Mouse (Mus musculus) heart, postnatal 0 days (tissue): ENCODE measurements around the gene Dmrtc1c1. TPM values are rescaled to one million over a fixed set of nuclear protein-coding genes. Genes with fewer than 3 reads are reported as not detected.
"Not testable (repeated sequence)": the region's sequence is repeated elsewhere in the genome, so short reads cannot be mapped to it uniquely, and the experiment has no call there.

Experiments used
- ATAC-seq: fragments of 200-750 bp; cut with Nextera tagmentation; 2 replicates; pipeline ENCODE4 v1.8.0; 2017; ENCODE audit warnings: low read depth, moderate number of reproducible peaks, moderate library complexity; ENCODE audit not compliant: insufficient read depth
- DNase-seq: peaks from one replicate; pipeline ENCODE4 v3.0.0-alpha.2; 2016; ENCODE audit warnings: low spot score
- H3K27ac ChIP-seq: fragments of 300-500 bp; sonication (generic); 2 replicates; pipeline ENCODE4 v1.5.1; 2014; ENCODE audit warnings: low read depth, mild to moderate bottlenecking
- H3K27me3 ChIP-seq: fragments of 300-500 bp; sonication (generic); 2 replicates; pipeline ENCODE4 v1.6.1; 2014; ENCODE audit warnings: low read length, mixed read lengths; ENCODE audit not compliant: control insufficient read depth, insufficient read depth
- H3K36me3 ChIP-seq: fragments of 300-500 bp; sonication (generic); replicated peaks from 2 replicates; pipeline ENCODE4 v1.6.1; 2014; ENCODE audit warnings: low read length, mixed read lengths; ENCODE audit not compliant: control insufficient read depth, insufficient read depth
- H3K4me1 ChIP-seq: fragments of 300-500 bp; sonication (generic); 2 replicates; pipeline ENCODE4 v1.6.1; 2014; ENCODE audit warnings: antibody characterized with exemption; ENCODE audit not compliant: control insufficient read depth, insufficient read depth
- H3K4me2 ChIP-seq: fragments of 300-500 bp; sonication (generic); 2 replicates; pipeline ENCODE4 v1.6.1; 2014; ENCODE audit warnings: low read depth, mild to moderate bottlenecking, low read length, moderate library complexity
- H3K4me3 ChIP-seq: fragments of 300-500 bp; sonication (generic); 2 replicates; pipeline ENCODE4 v1.5.1; 2014; ENCODE audit warnings: low read depth, low read length
- H3K9ac ChIP-seq: fragments of 300-500 bp; sonication (generic); replicated peaks from 2 replicates; pipeline ENCODE4 v1.6.1; 2014; ENCODE audit warnings: low read depth, low read length, mixed read lengths
- H3K9me3 ChIP-seq: fragments of 300-500 bp; sonication (generic); replicated peaks from 2 replicates; pipeline ENCODE4 v1.6.1; 2016; ENCODE audit warnings: low read length; ENCODE audit not compliant: control insufficient read depth
- CTCF ChIP-seq: IDR thresholded peaks from 2 replicates; pipeline ENCODE4 v1.5.1; 2016; ENCODE audit warnings: antibody characterized with exemption, control low read depth, low read depth
- EP300 ChIP-seq: IDR thresholded peaks from 2 replicates; pipeline ENCODE4 v1.6.1; 2016; ENCODE audit warnings: antibody characterized with exemption, low read depth
- WGBS: fragments of 180-500 bp; shearing (Covaris S2); extraction: QIAGEN DNeasy Blood & Tissue Kit; methylation state at CpG from one replicate; pipeline ENCODE4 v1.1.7; 2014; 5-methylcytosine and 5-hydroxymethylcytosine counted together
- polyA plus RNA-seq: library from polyadenylated mRNA; unstranded; fragments of >200 nt; fragmentation: Nextera tagmentation; extraction: Ambion mirVana; gene quantifications from 2 replicates; pipeline ENCODE4 v1.2.1, GENCODE M21; 2015
- total RNA-seq: library from RNA; depleted of rRNA; stranded (reverse); fragments of >200 nt; gene quantifications from 2 replicates; pipeline ENCODE4 v1.2.3, GENCODE M21; 2014; ENCODE audit warnings: low replicate concordance; rRNA removed

Dmrtc1c1 gene
- total RNA-seq (not detected in 2 replicates), polyA plus RNA-seq (not detected in 2 replicates)

- H3K4me3 ChIP-seq, H3K36me3 ChIP-seq, H3K27me3 ChIP-seq, H3K4me1 ChIP-seq, H3K27ac ChIP-seq, H3K9me3 ChIP-seq, H3K9ac ChIP-seq, H3K4me2 ChIP-seq, DNase-seq, ATAC-seq: not testable (repeated sequence)
- WGBS = no CpG with 5 or more reads among the region's 14 CpGs
These were observed at the start of gene Dmrtc1c1 for GRCm38 (mm10) chrX:102802663-102803062. Dmrtc1c1 (plus strand) TSS chrX:102802963.

GRCm38 (mm10) chrX:102765878-102766277 is 36.9 kb upstream of the Dmrtc1c1 start:
- Histone ChIP-seq H3K36me3 (no peaks in the 10 kb centered on the region), H3K4me2 (no peak overlapping the region), H3K27me3 (no peaks in the 10 kb centered on the region), H3K9me3 (no peaks in the 10 kb centered on the region), H3K4me1 (no peaks in the 10 kb centered on the region), H3K27ac (no peak overlapping the region), H3K4me3 (no peak overlapping the region), H3K9ac (no peak overlapping the region)
- TF ChIP-seq EP300 = no peak
- TF ChIP-seq CTCF = no peak
- DNase-seq (no peak), ATAC-seq (no peak)
- 35% methylated on average over 4 of the region's 4 CpGs for WGBS

- Histone ChIP-seq H3K9ac (no peak overlapping the region), H3K4me1 (no peaks in the 10 kb centered on the region), H3K36me3 (no peaks in the 10 kb centered on the region), H3K4me2 (no peak overlapping the region), H3K27me3 (no peaks in the 10 kb centered on the region), H3K27ac (no peak overlapping the region), H3K9me3 (no peaks in the 10 kb centered on the region), H3K4me3 (no peak overlapping the region)
- TF ChIP-seq EP300 (no peak), CTCF (no peak)
- DNase-seq (no peak), ATAC-seq (no peak)
- 49% methylated on average over 4 of the region's 4 CpGs for WGBS
These were observed 9.5 kb downstream of the Dmrtc1c1 start for GRCm38 (mm10) chrX:102812311-102812710.

- H3K4me2 ChIP-seq, H3K36me3 ChIP-seq, ATAC-seq, H3K27ac ChIP-seq, DNase-seq, H3K4me3 ChIP-seq, H3K9me3 ChIP-seq, H3K4me1 ChIP-seq, H3K9ac ChIP-seq, H3K27me3 ChIP-seq: not testable (repeated sequence)
- WGBS = 100% methylated on average over 1 of the region's 13 CpGs
These were observed 51.8 kb downstream of the Dmrtc1c1 start, which contains the start of gene Dmrtc1c2 for GRCm38 (mm10) chrX:102854516-102854915. Dmrtc1c2 (minus strand) TSS chrX:102854616.

Other genes starting within 250 kb of the Dmrtc1c1 start
- 10.3 and 15.3 TPM in 2 replicates for gene Phka1, start 158.7 kb upstream of the Dmrtc1c1 start, total RNA-seq
- 7.2 and 8.2 TPM in 2 replicates for gene Phka1, start 158.7 kb upstream of the Dmrtc1c1 start, polyA plus RNA-seq
- gene Gm3880, start 116.0 kb upstream of the Dmrtc1c1 start, total RNA-seq = not detected in 2 replicates
- gene Gm3880, start 116.0 kb upstream of the Dmrtc1c1 start, polyA plus RNA-seq = not detected in 2 replicates
- not detected in 2 replicates for gene Gm9112, start 95.3 kb upstream of the Dmrtc1c1 start, total RNA-seq
- not detected in 2 replicates for gene Gm9112, start 95.3 kb upstream of the Dmrtc1c1 start, polyA plus RNA-seq
- gene Dmrtc1b, start 95.1 kb upstream of the Dmrtc1c1 start, total RNA-seq = not detected in 2 replicates
- gene Dmrtc1b, start 95.1 kb upstream of the Dmrtc1c1 start, polyA plus RNA-seq = not detected in 2 replicates
- gene Dmrtc1c2, start 51.7 kb downstream of the Dmrtc1c1 start, total RNA-seq = not detected in 2 replicates
- not detected in 2 replicates for gene Dmrtc1c2, start 51.7 kb downstream of the Dmrtc1c1 start, polyA plus RNA-seq
- not detected in 2 replicates for gene 1700031F05Rik, start 65.0 kb downstream of the Dmrtc1c1 start, total RNA-seq
- not detected in 2 replicates for gene 1700031F05Rik, start 65.0 kb downstream of the Dmrtc1c1 start, polyA plus RNA-seq
- 1.4 TPM in 1 of 2 replicates, not detected in the other for gene Dmrtc1a, start 105.7 kb downstream of the Dmrtc1c1 start, total RNA-seq
- 0.15 and 0.18 TPM in 2 replicates for gene Dmrtc1a, start 105.7 kb downstream of the Dmrtc1c1 start, polyA plus RNA-seq
- not detected in 2 replicates for gene 1700011M02Rik, start 105.9 kb downstream of the Dmrtc1c1 start, total RNA-seq
- not detected in 2 replicates for gene 1700011M02Rik, start 105.9 kb downstream of the Dmrtc1c1 start, polyA plus RNA-seq
- gene 1700018G05Rik, start 125.4 kb downstream of the Dmrtc1c1 start, total RNA-seq = not detected in 2 replicates
- not detected in 2 replicates for gene 1700018G05Rik, start 125.4 kb downstream of the Dmrtc1c1 start, polyA plus RNA-seq